Mouse (Mus musculus) megakaryocyte, adult 5-6 weeks (primary cell): ENCODE data around the gene Ints7. TPM values are rescaled to one million over a fixed set of nuclear protein-coding genes. Genes with fewer than 3 reads are reported as not detected.
A peak's percentile ranks its signal among the peaks of the same experiment; 100 is the strongest.

ENCODE experiments used
- ATAC-seq: 2 replicates; pipeline ENCODE4 v1.8.0; 2016; ENCODE audit warnings: mild to moderate bottlenecking, inconsistent platforms; ENCODE audit not compliant: poor library complexity, severe bottlenecking
- total RNA-seq, 2 experiments: library from RNA; stranded (forward) in 1 of 2; stranded (reverse) in 1 of 2; fragments of 153-499, 151-499 nt in 1 of 2; fragments of 221-1000, 200-1000 nt in 1 of 2; gene quantifications; 2 replicates each; pipeline versions ENCODE4 v1.2.3 to v1.2.4; 2015 to 2017

Gene Ints7
- total RNA-seq (2015) (18.1 and 18.2 TPM in 2 replicates), total RNA-seq (2017) (33.7 and 37.1 TPM in 2 replicates)

- peak; percentile 91 for ATAC-seq
These were observed at the start of gene Ints7, which contains the start of gene Dtl for GRCm38 (mm10) chr1:191575458-191576247. TSS of gene Ints7 (plus strand) at chr1:191575636. TSS of gene Dtl (minus strand) at chr1:191575544.

- ATAC-seq, result no peak
These were observed 48.3 kb upstream of the Ints7 start for GRCm38 (mm10) chr1:191527089-191527488.

- no peak for ATAC-seq
These were observed 47.4 kb upstream of the Ints7 start for GRCm38 (mm10) chr1:191527921-191528612.

GRCm38 (mm10) chr1:191529406-191529805 is 46.0 kb upstream of the Ints7 start:
- no peak; the same call in 1 of the 2 replicates for ATAC-seq

GRCm38 (mm10) chr1:191531023-191531422 is 44.4 kb upstream of the Ints7 start:
- peak; percentile 80 for ATAC-seq

- ATAC-seq, result no peak
These were observed 40.5 kb upstream of the Ints7 start for GRCm38 (mm10) chr1:191534896-191535295.

- ATAC-seq, result no peak
These were observed 35.1 kb upstream of the Ints7 start for GRCm38 (mm10) chr1:191540300-191540699.

- no peak for ATAC-seq
These were observed 34.4 kb upstream of the Ints7 start for GRCm38 (mm10) chr1:191541014-191541413.

GRCm38 (mm10) chr1:191541619-191542018 is 33.8 kb upstream of the Ints7 start:
- ATAC-seq, result no peak

GRCm38 (mm10) chr1:191543747-191544146 is 31.7 kb upstream of the Ints7 start:
- ATAC-seq, result no peak

- no peak for ATAC-seq
These were observed 24.6 kb upstream of the Ints7 start for GRCm38 (mm10) chr1:191550786-191551185.

GRCm38 (mm10) chr1:191557109-191557508 is 18.3 kb upstream of the Ints7 start:
- peak; percentile 45; the same call in 1 of the 2 replicates for ATAC-seq

- no peak for ATAC-seq
These were observed 15.7 kb upstream of the Ints7 start for GRCm38 (mm10) chr1:191559779-191560178.

GRCm38 (mm10) chr1:191562823-191563365 is 12.5 kb upstream of the Ints7 start:
- peak; percentile 84 for ATAC-seq

- ATAC-seq, result no peak
These were observed 7.6 kb upstream of the Ints7 start for GRCm38 (mm10) chr1:191567859-191568258.

- no peak for ATAC-seq
These were observed 5.8 kb upstream of the Ints7 start for GRCm38 (mm10) chr1:191569625-191570024.

- no peak for ATAC-seq
These were observed 5.0 kb upstream of the Ints7 start for GRCm38 (mm10) chr1:191570415-191570814.

GRCm38 (mm10) chr1:191573906-191574639 is 1.4 kb upstream of the Ints7 start:
- ATAC-seq, result no peak

GRCm38 (mm10) chr1:191574871-191575457 is 472 bp upstream of the Ints7 start:
- peak; percentile 28 for ATAC-seq

GRCm38 (mm10) chr1:191579524-191579923 is 4.1 kb downstream of the Ints7 start:
- no peak for ATAC-seq

GRCm38 (mm10) chr1:191581641-191582040 is 6.2 kb downstream of the Ints7 start:
- no peak for ATAC-seq
